Mouse (Mus musculus): ENCODE data around the gene Fam120a.

DNA sequence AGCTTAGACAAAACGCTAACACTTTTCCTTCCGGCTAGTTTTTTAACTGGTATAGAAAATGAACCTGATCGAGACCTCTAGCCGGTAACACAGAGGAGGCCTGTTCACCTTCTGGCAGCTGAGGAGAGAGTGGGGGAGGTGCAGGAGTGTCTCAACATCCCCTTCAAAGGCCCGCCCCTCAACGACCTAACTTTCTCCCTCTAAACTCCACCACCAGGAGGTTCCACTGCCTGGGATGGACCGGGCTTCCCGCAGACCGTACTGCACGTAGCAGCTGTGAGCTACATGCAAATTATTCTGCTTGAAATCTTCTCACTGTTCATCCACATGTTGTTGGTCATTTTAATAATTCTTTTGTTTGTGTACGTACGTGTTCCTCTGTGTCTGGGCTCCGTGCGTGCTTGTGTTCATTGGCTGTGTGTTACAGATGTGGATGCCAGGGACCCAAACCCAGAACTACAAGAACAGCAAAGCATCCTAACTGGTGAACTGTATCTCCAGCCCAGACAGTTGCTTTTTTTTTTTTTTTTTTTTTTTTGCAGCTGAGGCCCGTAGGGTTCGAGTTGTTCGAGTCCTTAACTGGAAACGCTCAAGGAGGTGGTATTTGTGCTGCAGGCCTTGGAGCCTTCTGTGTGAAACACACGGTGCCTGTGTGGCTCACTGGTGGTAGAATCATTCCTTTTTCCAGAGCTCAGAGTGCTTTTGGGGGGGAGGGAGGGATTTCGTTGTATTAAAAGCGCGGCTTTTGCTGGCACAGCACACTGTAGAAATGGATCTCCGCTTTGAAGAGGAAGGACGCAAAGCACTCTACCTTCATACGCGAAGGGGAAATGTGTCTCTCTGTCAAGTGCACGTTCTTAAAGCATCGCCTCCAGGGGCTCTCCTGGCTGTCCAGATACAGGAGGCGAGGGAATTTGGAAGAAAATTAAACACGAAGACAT is 47.8 kb upstream of the Fam120a start:
- no peak for TF ChIP-seq POLR2A (IDR thresholded peaks at IDR 0.05; ENCODE audit: insufficient read length, low read depth)
- TF ChIP-seq USF1 (IDR thresholded peaks at IDR 0.05; ENCODE audit: low read depth), result no peak
- no peak for TF ChIP-seq POLR2AphosphoS2 (IDR thresholded peaks at IDR 0.05; ENCODE audit: insufficient read length, low read depth)
- no peak for TF ChIP-seq MAX (IDR thresholded peaks at IDR 0.05; ENCODE audit: low read depth)
- TF ChIP-seq CEBPB (IDR thresholded peaks at IDR 0.05; ENCODE audit: insufficient read depth, poor library complexity, severe bottlenecking), result no peak

Data from myocyte (in vitro differentiated cells).